Comparison of ENCODE assay signal across 19 mouse cellular contexts in genomic region chr5:146985725-146986433, GRCm38 (mm10). TPM values are rescaled to one million over a fixed set of nuclear protein-coding genes. Genes with fewer than 3 reads are reported as not detected.
DNase-seq lines count a peak whose midpoint lies in the region; ATAC-seq and TF ChIP-seq lines count a peak whose summit lies in the region.
"Had no signal": no experiment of that assay in that cellular context is flagged by ENCODE, and none has a peak within 500 bp of the region (broad histone marks: within the 10 kb centered on the region; RNA-seq: fewer than 3 reads in every experiment).

No protein-coding gene starts in this region.

- no peak for DNase-seq in heart, postnatal 36 days
- no peak for DNase-seq in kidney, postnatal 0 days (ENCODE audit: low spot score)
- DNase-seq in forebrain, embryonic 11.5 days (ENCODE audit: low spot score): no peak
- no peak for DNase-seq in embryo, embryonic 10.5 days (ENCODE audit: low spot score)
- DNase-seq in layer of hippocampus, postnatal 14 days (ENCODE audit: low spot score in 2 of 2): no peak
- DNase-seq: adrenal gland, postnatal 25 days; B cell, adult 2 months; gastrocnemius, postnatal 10 days; kidney, postnatal 14 days; layer of hippocampus, postnatal 36 days; lung, postnatal 36 days had no signal

- H3K4me2 ChIP-seq in heart, embryonic 13.5 days: peak overlapping the region; percentile 40
- H3K4me2 ChIP-seq in kidney, postnatal 0 days (ENCODE audit: low read length): peak overlapping the region; percentile 32
- H3K4me2 ChIP-seq in kidney, embryonic 14.5 days (replicated peaks; ENCODE audit: low read depth, low read length): no peak overlapping the region
- no peak overlapping the region; the same call in 1 of the 2 replicates for H3K4me2 ChIP-seq in forebrain, embryonic 11.5 days (ENCODE audit: low read depth, low read length, severe bottlenecking)
- peak overlapping the region; percentile 18 for H3K4me2 ChIP-seq in neural tube, embryonic 15.5 days
- H3K4me2 ChIP-seq: embryonic facial prominence, embryonic 13.5 days; liver, embryonic 15.5 days; midbrain, embryonic 12.5 days; neural tube, embryonic 12.5 days had no signal

- no peak overlapping the region for H3K27ac ChIP-seq in heart, embryonic 13.5 days (replicated peaks)
- H3K27ac ChIP-seq in kidney, postnatal 0 days: no peak overlapping the region
- no peak overlapping the region for H3K27ac ChIP-seq in kidney, embryonic 14.5 days (ENCODE audit: low read depth, low read length)
- no peak overlapping the region for H3K27ac ChIP-seq in forebrain, embryonic 11.5 days (ENCODE audit: low read depth, low read length)
- H3K27ac ChIP-seq in neural tube, embryonic 15.5 days (replicated peaks): no peak overlapping the region
- H3K27ac ChIP-seq: embryonic facial prominence, embryonic 13.5 days; liver, embryonic 15.5 days; midbrain, embryonic 12.5 days; neural tube, embryonic 12.5 days had no signal

- H3K27me3 ChIP-seq in heart, embryonic 13.5 days (replicated peaks): peaks cover 62% of the 10 kb centered on the region
- H3K27me3 ChIP-seq in kidney, postnatal 0 days (ENCODE audit: insufficient read depth, low read length): no peaks in the 10 kb centered on the region
- H3K27me3 ChIP-seq in kidney, embryonic 14.5 days (ENCODE audit: control insufficient read depth, insufficient read depth, low read length): no peaks in the 10 kb centered on the region; the same call in 1 of the 2 replicates
- H3K27me3 ChIP-seq in forebrain, embryonic 11.5 days (ENCODE audit: control insufficient read depth, insufficient read depth, low read length): peaks cover 3% of the 10 kb centered on the region
- H3K27me3 ChIP-seq in neural tube, embryonic 15.5 days (replicated peaks): peaks cover 27% of the 10 kb centered on the region; the same call in 1 of the 2 replicates

- 0 out of 2 replicates have a peak overlapping the region, but pooled peaks have one; percentile 37 for H3K9ac ChIP-seq in heart, embryonic 13.5 days
- no peak overlapping the region for H3K9ac ChIP-seq in kidney, postnatal 0 days (ENCODE audit: low read depth, low read length)
- H3K9ac ChIP-seq in kidney, embryonic 14.5 days (ENCODE audit: low read depth, low read length): no peak overlapping the region
- H3K9ac ChIP-seq in forebrain, embryonic 11.5 days (ENCODE audit: low read length): no peak overlapping the region
- H3K9ac ChIP-seq in neural tube, embryonic 15.5 days (replicated peaks): no peak overlapping the region
- H3K9ac ChIP-seq: embryonic facial prominence, embryonic 13.5 days; liver, embryonic 15.5 days; midbrain, embryonic 12.5 days; neural tube, embryonic 12.5 days had no signal

- H3K9me3 ChIP-seq in heart, embryonic 13.5 days: no peaks in the 10 kb centered on the region
- no peaks in the 10 kb centered on the region for H3K9me3 ChIP-seq in kidney, postnatal 0 days (replicated peaks; ENCODE audit: low read length)
- H3K9me3 ChIP-seq in kidney, embryonic 14.5 days (ENCODE audit: control insufficient read depth, low read length): no peaks in the 10 kb centered on the region
- no peaks in the 10 kb centered on the region for H3K9me3 ChIP-seq in forebrain, embryonic 11.5 days (ENCODE audit: control insufficient read depth, low read length)
- H3K9me3 ChIP-seq in neural tube, embryonic 15.5 days (replicated peaks): no peaks in the 10 kb centered on the region
- H3K9me3 ChIP-seq: embryonic facial prominence, embryonic 13.5 days; liver, embryonic 15.5 days; midbrain, embryonic 12.5 days; neural tube, embryonic 12.5 days had no signal

- 0 out of 2 replicates have a peak overlapping the region, but pooled peaks have one; percentile 1 for H3K4me3 ChIP-seq in heart, embryonic 13.5 days
- no peak overlapping the region for H3K4me3 ChIP-seq in kidney, postnatal 0 days (replicated peaks; ENCODE audit: low read depth, low read length)
- H3K4me3 ChIP-seq in kidney, embryonic 14.5 days (ENCODE audit: low read length): no peak overlapping the region
- H3K4me3 ChIP-seq in forebrain, embryonic 11.5 days (ENCODE audit: low read depth, low read length): no peak overlapping the region
- no peak overlapping the region for H3K4me3 ChIP-seq in neural tube, embryonic 15.5 days (replicated peaks)
- H3K4me3 ChIP-seq: embryonic facial prominence, embryonic 13.5 days; liver, embryonic 15.5 days; midbrain, embryonic 12.5 days; neural tube, embryonic 12.5 days had no signal

- intact Hi-C loops in heart, postnatal 36 days (cut with DNase I): no loop called here

- TF ChIP-seq CTCF in kidney, postnatal 0 days (IDR thresholded peaks at IDR 0.05; ENCODE audit: low read depth): no peak

- H3K36me3 ChIP-seq in heart, embryonic 13.5 days: no peaks in the 10 kb centered on the region
- H3K36me3 ChIP-seq in kidney, postnatal 0 days (ENCODE audit: insufficient read depth, low read length): no peaks in the 10 kb centered on the region
- no peaks in the 10 kb centered on the region for H3K36me3 ChIP-seq in kidney, embryonic 14.5 days (ENCODE audit: control insufficient read depth, insufficient read depth, low read length)
- no peaks in the 10 kb centered on the region for H3K36me3 ChIP-seq in forebrain, embryonic 11.5 days (ENCODE audit: control insufficient read depth, insufficient read depth, low read length)
- no peaks in the 10 kb centered on the region for H3K36me3 ChIP-seq in neural tube, embryonic 15.5 days
- H3K36me3 ChIP-seq: embryonic facial prominence, embryonic 13.5 days; liver, embryonic 15.5 days; midbrain, embryonic 12.5 days; neural tube, embryonic 12.5 days had no signal

- 55% methylated on average over 21 of the region's 21 CpGs for WGBS in heart, embryonic 13.5 days
- WGBS in kidney, postnatal 0 days: 65% methylated on average over 21 of the region's 21 CpGs
- 63% methylated on average over 21 of the region's 21 CpGs for WGBS in kidney, embryonic 14.5 days
- WGBS in forebrain, embryonic 11.5 days: 55% methylated on average over 21 of the region's 21 CpGs
- WGBS in neural tube, embryonic 15.5 days: 46% methylated on average over 21 of the region's 21 CpGs

- no peak for ATAC-seq in heart, embryonic 13.5 days (ENCODE audit: extremely low read depth, insufficient number of reproducible peaks, low FRiP score, low TSS enrichment)
- ATAC-seq in kidney, postnatal 0 days (replicated peaks; ENCODE audit: low FRiP score, low read depth): no peak
- ATAC-seq in kidney, embryonic 14.5 days (ENCODE audit: low FRiP score, low TSS enrichment): no peak
- peak; percentile 34; the same call in 1 of the 2 replicates for ATAC-seq in forebrain, embryonic 11.5 days (replicated peaks; ENCODE audit: low FRiP score)
- ATAC-seq in neural tube, embryonic 15.5 days (ENCODE audit: low FRiP score): no peak
- ATAC-seq: inflammation-experienced regulatory T-cells, adult 6 months had no signal

- peaks cover 5% of the 10 kb centered on the region for H3K4me1 ChIP-seq in heart, embryonic 13.5 days
- peaks cover 7% of the 10 kb centered on the region for H3K4me1 ChIP-seq in kidney, postnatal 0 days (replicated peaks; ENCODE audit: insufficient read depth, low read length)
- no peaks in the 10 kb centered on the region for H3K4me1 ChIP-seq in kidney, embryonic 14.5 days (ENCODE audit: control insufficient read depth, insufficient read depth, low read length)
- H3K4me1 ChIP-seq in forebrain, embryonic 11.5 days (replicated peaks; ENCODE audit: control insufficient read depth, insufficient read depth, low read length): no peaks in the 10 kb centered on the region; the same call in 1 of the 2 replicates
- peaks cover 10% of the 10 kb centered on the region; the same call in 1 of the 2 replicates for H3K4me1 ChIP-seq in neural tube, embryonic 15.5 days
- H3K4me1 ChIP-seq: embryonic facial prominence, embryonic 13.5 days; liver, embryonic 15.5 days; neural tube, embryonic 12.5 days had no signal

RNA-seq across cellular contexts. Expression of gene Mtif3, which starts 22.3 kb away (rescaled TPM):
- polyA plus RNA-seq in heart, embryonic 13.5 days (2015; fragmentation: Nextera tagmentation; extraction: Ambion mirVana): 20.5 and 22.7 TPM in 2 replicates
- 10 to 100 TPM; 27.0 to 29.6 TPM for total RNA-seq in heart, postnatal 36 days (2021)
- 30.6 and 32.3 TPM in 2 replicates for polyA plus RNA-seq in kidney, postnatal 0 days (2015; fragmentation: Nextera tagmentation; extraction: Ambion mirVana)
- 21.1 and 24.3 TPM in 2 replicates for polyA plus RNA-seq in kidney, embryonic 14.5 days (2014; fragmentation: Nextera tagmentation; extraction: Ambion mirVana)
- 21.6 and 25.0 TPM in 2 replicates for polyA plus RNA-seq in forebrain, embryonic 11.5 days (2014; fragmentation: Nextera tagmentation; extraction: Ambion mirVana)
- polyA plus RNA-seq in neural tube, embryonic 15.5 days (2015; fragmentation: Nextera tagmentation; extraction: Ambion mirVana): 25.7 and 31.7 TPM in 2 replicates
- total RNA-seq in layer of hippocampus, postnatal 14 days (2021): 10 to 100 TPM; 18.1 to 19.3 TPM

RNA-seq across cellular contexts. Expression of gene Gtf3a, which starts 37.4 kb away (rescaled TPM):
- 79.2 and 84.9 TPM in 2 replicates for polyA plus RNA-seq in heart, embryonic 13.5 days (2015; fragmentation: Nextera tagmentation; extraction: Ambion mirVana)
- 10 to 100 TPM; 19.9 to 22.4 TPM for total RNA-seq in heart, postnatal 36 days (2021)
- 112 TPM in 2 replicates for polyA plus RNA-seq in kidney, postnatal 0 days (2015; fragmentation: Nextera tagmentation; extraction: Ambion mirVana)
- polyA plus RNA-seq in kidney, embryonic 14.5 days (2014; fragmentation: Nextera tagmentation; extraction: Ambion mirVana): 137 and 140 TPM in 2 replicates
- polyA plus RNA-seq in forebrain, embryonic 11.5 days (2014; fragmentation: Nextera tagmentation; extraction: Ambion mirVana): 117 and 125 TPM in 2 replicates
- polyA plus RNA-seq in neural tube, embryonic 15.5 days (2015; fragmentation: Nextera tagmentation; extraction: Ambion mirVana): 107 and 115 TPM in 2 replicates
- 10 to 100 TPM; 23.5 to 26.5 TPM for total RNA-seq in layer of hippocampus, postnatal 14 days (2021)

Comparison
In these comparisons a context has a peak if more than half of its experiments do, and no peak if none do; other contexts are left out.
1. H3K4me2 ChIP-seq: peak in heart, embryonic 13.5 days (single experiment), kidney, postnatal 0 days (single experiment) and neural tube, embryonic 15.5 days (single experiment); none in kidney, embryonic 14.5 days (single experiment) and forebrain, embryonic 11.5 days (single experiment).